Mouse (Mus musculus): Measurements from ENCODE around the gene Vwa7. TPM values are rescaled to one million over a fixed set of nuclear protein-coding genes. Genes with fewer than 3 reads are reported as not detected.
"Not testable (repeated sequence)": the region's sequence is repeated elsewhere in the genome, so short reads cannot be mapped to it uniquely, and the experiment has no call there.

Gene Vwa7
- 0.28 and 0.36 TPM in 2 replicates for polyA plus RNA-seq (2015; fragmentation: Nextera tagmentation; extraction: Ambion mirVana)

DNA sequence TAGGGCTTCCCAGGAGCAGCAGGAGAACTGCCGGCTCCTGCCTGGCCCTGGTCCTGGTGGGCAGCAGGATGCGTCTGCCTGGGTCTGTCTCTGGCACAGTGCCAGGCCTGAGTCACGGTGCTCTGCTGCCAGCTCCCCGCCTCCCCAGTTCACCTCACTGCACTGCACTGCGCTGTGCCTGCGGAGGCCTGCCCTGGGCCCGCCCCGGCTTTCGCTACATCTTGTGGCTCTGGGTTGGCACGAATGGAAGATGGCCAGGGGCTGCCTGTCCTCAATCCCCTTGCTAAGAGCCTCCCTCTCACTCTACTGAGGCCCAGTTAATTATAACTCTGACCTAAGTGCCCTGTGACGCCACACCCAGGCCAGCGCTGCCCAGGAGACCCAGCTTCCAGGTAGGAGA, at the start of gene Vwa7:
Gene Vwa7, plus strand, starts transcription at position 204 of the 400 bp plus-strand sequence.
- peak; percentile 51 for ATAC-seq (ENCODE audit: low FRiP score, low TSS enrichment)
- H3K4me2 ChIP-seq (replicated peaks; ENCODE audit: low read depth) = no peak within 1 kb of the TSS
- H3K9me3 ChIP-seq (ENCODE audit: control insufficient read depth, low read length) = no peaks in the 10 kb centered on the region
- WGBS = 24% methylated on average over 11 of the region's 12 CpGs
- no peak within 1 kb of the TSS for H3K4me3 ChIP-seq (ENCODE audit: low read depth, low read length)
- DNase-seq (ENCODE audit: low spot score) = peak; percentile 71
- TF ChIP-seq CTCF (IDR thresholded peaks at IDR 0.05; ENCODE audit: low read depth) (no peak), EP300 (optimal IDR thresholded peaks at IDR 0.05) (no peak)
- H3K4me1 ChIP-seq (replicated peaks; ENCODE audit: control insufficient read depth, insufficient read depth) = no peaks in the 10 kb centered on the region
- peak within 1 kb of the TSS; percentile 76 for H3K27ac ChIP-seq (replicated peaks)
- no peaks in the 10 kb centered on the region for H3K27me3 ChIP-seq (ENCODE audit: control insufficient read depth, insufficient read depth, low read length)
- H3K36me3 ChIP-seq (ENCODE audit: control insufficient read depth, insufficient read depth, low read length) = peaks cover 34% of the 10 kb centered on the region
- H3K9ac ChIP-seq (ENCODE audit: low read length) = peak within 1 kb of the TSS; percentile 4; the same call in 1 of the 2 replicates

DNA sequence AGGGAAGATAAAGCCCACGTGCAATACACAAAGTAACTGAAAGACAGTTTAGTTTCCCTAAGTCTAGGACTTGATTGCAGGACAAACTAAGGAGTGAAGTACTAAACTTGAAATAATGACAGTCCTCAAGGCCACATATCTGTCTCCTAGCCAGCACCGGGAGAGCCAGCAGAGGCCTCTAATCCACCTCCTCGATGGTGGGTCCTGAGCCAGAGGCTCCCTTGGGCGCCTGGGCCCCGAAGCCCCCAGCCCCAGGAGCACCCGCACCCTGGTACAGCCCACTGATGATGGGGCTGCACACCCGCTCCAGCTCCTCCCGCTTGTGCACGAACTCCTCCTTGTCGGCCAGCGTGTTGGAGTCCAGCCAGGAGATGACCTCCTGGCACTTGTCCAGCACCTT, 46.6 kb upstream of the Vwa7 start, which contains the start of gene Gm20481:
Gene Gm20481, plus strand, starts transcription at position 91 of the 400 bp plus-strand sequence.
- not testable (repeated sequence) for H3K4me3 ChIP-seq (ENCODE audit: low read depth, low read length); H3K4me2 ChIP-seq (replicated peaks; ENCODE audit: low read depth); H3K9ac ChIP-seq (ENCODE audit: low read length); H3K4me1 ChIP-seq (replicated peaks; ENCODE audit: control insufficient read depth, insufficient read depth); ATAC-seq (ENCODE audit: low FRiP score, low TSS enrichment); DNase-seq (ENCODE audit: low spot score); H3K27me3 ChIP-seq (ENCODE audit: control insufficient read depth, insufficient read depth, low read length); H3K36me3 ChIP-seq (ENCODE audit: control insufficient read depth, insufficient read depth, low read length); H3K9me3 ChIP-seq (ENCODE audit: control insufficient read depth, low read length); H3K27ac ChIP-seq (replicated peaks)
- WGBS = 61% methylated on average over 6 of the region's 11 CpGs

DNA sequence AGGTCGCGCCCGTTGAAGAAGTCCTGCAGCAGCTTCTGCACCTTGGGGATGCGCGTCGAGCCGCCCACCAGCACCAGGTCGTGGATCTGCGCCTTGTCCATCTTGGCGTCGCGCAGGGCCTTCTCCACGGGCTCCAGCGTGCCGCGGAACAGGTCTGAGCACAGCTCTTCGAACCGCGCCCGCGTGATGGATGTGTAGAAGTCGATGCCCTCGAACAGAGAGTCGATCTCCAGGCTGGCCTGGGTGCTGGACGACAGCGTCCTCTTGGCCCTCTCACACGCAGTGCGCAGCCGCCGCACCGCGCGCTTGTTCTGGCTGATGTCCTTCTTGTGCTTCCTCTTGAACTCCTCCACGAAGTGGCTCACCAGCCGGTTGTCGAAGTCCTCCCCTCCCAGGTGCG, 45.5 kb upstream of the Vwa7 start:
- WGBS = 36% methylated on average over 13 of the region's 37 CpGs
- not testable (repeated sequence) for DNase-seq (ENCODE audit: low spot score); H3K27ac ChIP-seq (replicated peaks); H3K27me3 ChIP-seq (ENCODE audit: control insufficient read depth, insufficient read depth, low read length); H3K4me1 ChIP-seq (replicated peaks; ENCODE audit: control insufficient read depth, insufficient read depth); ATAC-seq (ENCODE audit: low FRiP score, low TSS enrichment); H3K9me3 ChIP-seq (ENCODE audit: control insufficient read depth, low read length); H3K4me2 ChIP-seq (replicated peaks; ENCODE audit: low read depth); H3K9ac ChIP-seq (ENCODE audit: low read length); H3K36me3 ChIP-seq (ENCODE audit: control insufficient read depth, insufficient read depth, low read length); H3K4me3 ChIP-seq (ENCODE audit: low read depth, low read length)

DNA sequence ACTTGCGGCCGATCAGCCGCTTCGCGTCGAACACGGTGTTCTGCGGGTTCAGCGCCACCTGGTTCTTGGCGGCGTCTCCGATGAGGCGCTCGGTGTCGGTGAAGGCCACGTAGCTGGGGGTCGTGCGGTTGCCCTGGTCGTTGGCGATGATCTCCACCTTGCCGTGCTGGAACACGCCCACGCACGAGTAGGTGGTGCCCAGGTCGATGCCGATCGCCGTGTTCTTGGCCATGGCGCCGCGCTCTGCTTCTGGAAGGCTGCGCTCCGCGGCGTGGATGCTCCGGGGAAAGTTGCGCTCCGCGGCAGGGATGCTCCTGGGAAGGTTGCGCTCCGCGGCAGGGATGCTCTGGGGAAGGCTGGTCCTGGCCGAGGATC, 44.7 kb upstream of the Vwa7 start:
- not testable (repeated sequence) for DNase-seq (ENCODE audit: low spot score); ATAC-seq (ENCODE audit: low FRiP score, low TSS enrichment)
- 0% methylated on average over 8 of the region's 43 CpGs for WGBS

DNA sequence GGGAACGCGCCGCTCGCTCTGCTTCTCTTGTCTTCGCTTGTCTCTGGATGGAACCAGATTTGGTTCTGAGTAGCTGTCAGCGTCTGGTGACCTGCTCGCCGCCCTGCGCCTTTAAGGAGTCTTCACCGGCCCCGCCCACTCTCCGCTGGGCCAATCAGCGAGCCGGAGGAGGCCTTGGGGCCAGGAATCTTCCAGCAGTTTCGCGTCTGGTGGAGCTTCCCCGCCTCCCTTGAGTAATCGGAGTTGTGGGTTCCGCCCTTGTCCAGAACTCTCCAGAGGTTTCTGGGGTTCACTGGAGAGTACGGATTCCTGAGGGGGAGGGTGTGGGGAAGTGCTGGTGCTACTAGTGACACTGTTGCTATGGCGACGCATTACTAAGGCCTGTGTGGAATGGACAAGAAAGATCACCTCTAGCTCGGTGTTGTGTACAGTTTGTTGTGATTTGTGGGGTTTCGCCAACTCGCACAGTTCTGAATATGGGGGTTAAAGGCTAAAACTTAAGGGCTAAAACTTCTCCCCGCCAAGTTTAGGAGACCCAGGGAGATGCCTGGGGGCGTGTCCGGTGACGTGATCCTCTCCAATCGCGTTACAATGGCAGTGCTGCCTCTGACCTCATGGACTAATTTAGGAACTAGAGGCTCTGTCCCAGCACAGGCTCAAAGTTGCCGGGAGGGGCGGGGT, 44.2 kb upstream of the Vwa7 start, which contains the start of the genes Hspa1a and Hspa1l:
Gene Hspa1a, minus strand, starts transcription at position 88 of the 681 bp plus-strand sequence.
Gene Hspa1l, plus strand, starts transcription at position 635 of the 681 bp plus-strand sequence.
- not testable (repeated sequence) for H3K36me3 ChIP-seq (ENCODE audit: control insufficient read depth, insufficient read depth, low read length); H3K9me3 ChIP-seq (ENCODE audit: control insufficient read depth, low read length); H3K4me1 ChIP-seq (replicated peaks; ENCODE audit: control insufficient read depth, insufficient read depth); H3K27me3 ChIP-seq (ENCODE audit: control insufficient read depth, insufficient read depth, low read length)
- H3K4me3 ChIP-seq (ENCODE audit: low read depth, low read length) = peak within 1 kb of the TSS; percentile 24
- peak within 1 kb of the TSS; percentile 54 for H3K4me2 ChIP-seq (replicated peaks; ENCODE audit: low read depth)
- peak; percentile 78 for DNase-seq (ENCODE audit: low spot score)
- H3K27ac ChIP-seq (replicated peaks) = peak within 1 kb of the TSS; percentile 61
- ATAC-seq (ENCODE audit: low FRiP score, low TSS enrichment) = peak; percentile 96
- under 1% methylated on average over 26 of the region's 33 CpGs for WGBS
- H3K9ac ChIP-seq (ENCODE audit: low read length) = peak within 1 kb of the TSS; percentile 27; the same call in 1 of the 2 replicates

More for the DNA sequence above, 44.7 kb upstream of the Vwa7 start:
- Histone ChIP-seq H3K4me2 (replicated peaks; ENCODE audit: low read depth) (peak overlapping the region; percentile 39; the same call in 1 of the 2 replicates), H3K4me3 (ENCODE audit: low read depth, low read length) (peak overlapping the region; percentile 18; the same call in 1 of the 2 replicates)
- not testable (repeated sequence) for H3K27ac ChIP-seq (replicated peaks); H3K36me3 ChIP-seq (ENCODE audit: control insufficient read depth, insufficient read depth, low read length); H3K4me1 ChIP-seq (replicated peaks; ENCODE audit: control insufficient read depth, insufficient read depth); H3K27me3 ChIP-seq (ENCODE audit: control insufficient read depth, insufficient read depth, low read length); H3K9ac ChIP-seq (ENCODE audit: low read length); H3K9me3 ChIP-seq (ENCODE audit: control insufficient read depth, low read length)

DNA sequence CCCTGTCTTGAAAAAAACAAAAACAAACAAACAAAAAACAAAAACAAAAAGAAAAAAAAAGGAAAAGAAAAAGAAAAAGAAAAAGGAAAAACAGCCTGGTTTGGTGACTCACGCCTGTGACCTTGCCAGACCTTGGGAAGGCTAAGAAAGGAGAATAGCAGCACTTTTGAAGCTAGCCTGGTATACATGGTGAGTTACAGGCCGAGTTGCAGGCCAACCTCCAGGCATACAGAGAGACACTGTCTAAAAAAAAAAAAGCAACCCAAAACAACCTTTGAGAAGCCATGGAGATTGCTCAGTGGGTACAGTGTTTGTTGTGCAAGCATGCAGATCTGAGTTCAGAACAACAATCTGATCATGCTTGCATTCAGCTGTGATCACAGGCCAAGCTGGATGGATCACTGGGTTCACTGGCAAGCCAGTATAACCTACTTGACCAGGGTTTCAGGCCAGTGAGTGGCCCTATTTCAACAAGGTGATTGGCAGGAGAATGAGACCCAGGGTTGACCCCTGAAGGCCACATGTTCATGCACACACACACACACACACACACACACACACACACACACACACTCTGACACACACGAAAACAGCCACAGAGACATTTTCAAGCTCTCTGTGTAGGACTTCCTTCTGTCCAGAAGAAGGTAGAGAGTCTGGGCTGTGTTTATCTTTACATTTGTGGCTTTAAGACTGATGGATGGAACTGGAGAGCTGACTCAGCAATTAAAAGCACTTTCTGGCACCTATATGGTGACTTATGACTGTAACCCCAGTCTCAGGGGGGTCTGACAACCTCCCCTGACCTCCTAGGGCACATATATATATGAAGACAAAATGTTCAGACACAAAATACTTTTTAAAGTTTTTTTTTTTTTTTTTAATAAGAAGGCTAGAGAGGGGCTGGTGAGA, 40.5 kb upstream of the Vwa7 start:
- no peak overlapping the region for H3K4me3 ChIP-seq (ENCODE audit: low read depth, low read length)
- H3K27me3 ChIP-seq (ENCODE audit: control insufficient read depth, insufficient read depth, low read length) = no peaks in the 10 kb centered on the region
- no peak for ATAC-seq (ENCODE audit: low FRiP score, low TSS enrichment)
- TF ChIP-seq EP300 (optimal IDR thresholded peaks at IDR 0.05) (no peak), CTCF (IDR thresholded peaks at IDR 0.05; ENCODE audit: low read depth) (no peak)
- H3K9ac ChIP-seq (ENCODE audit: low read length) = no peak overlapping the region
- 81% methylated on average over 3 of the region's 3 CpGs for WGBS
- H3K4me2 ChIP-seq (replicated peaks; ENCODE audit: low read depth) = no peak overlapping the region
- no peaks in the 10 kb centered on the region for H3K9me3 ChIP-seq (ENCODE audit: control insufficient read depth, low read length)
- no peaks in the 10 kb centered on the region for H3K36me3 ChIP-seq (ENCODE audit: control insufficient read depth, insufficient read depth, low read length)
- DNase-seq (ENCODE audit: low spot score) = no peak
- no peaks in the 10 kb centered on the region for H3K4me1 ChIP-seq (replicated peaks; ENCODE audit: control insufficient read depth, insufficient read depth)
- H3K27ac ChIP-seq (replicated peaks) = no peak overlapping the region
